Mouse (Mus musculus): ENCODE data around the gene Dpp10. TPM values are rescaled to one million over a fixed set of nuclear protein-coding genes. Genes with fewer than 3 reads are reported as not detected.

The Dpp10 gene
- polyA plus RNA-seq, 1 experiment from 2014 or later = 0.38 TPM

GRCm38 (mm10) chr1:124035306-124035990 lies 9.9 kb downstream of the Dpp10 start:
- H3K9me3 ChIP-seq (ENCODE audit: control insufficient read depth) = no peaks in the 10 kb centered on the region
- no peaks in the 10 kb centered on the region for H3K4me1 ChIP-seq (replicated peaks; ENCODE audit: control insufficient read depth, insufficient read depth, low read length)
- 53% methylated on average over 4 of the region's 4 CpGs for WGBS
- no peak for ATAC-seq
- H3K9ac ChIP-seq (ENCODE audit: low read depth, low read length) = no peak overlapping the region
- no peaks in the 10 kb centered on the region for H3K36me3 ChIP-seq (ENCODE audit: control insufficient read depth, insufficient read depth)
- no peak overlapping the region for H3K4me2 ChIP-seq (replicated peaks; ENCODE audit: low read depth)
- no peaks in the 10 kb centered on the region for H3K27me3 ChIP-seq (replicated peaks; ENCODE audit: control insufficient read depth, insufficient read depth, low read length)
- TF ChIP-seq CTCF (IDR thresholded peaks at IDR 0.05; ENCODE audit: low read depth) = no peak
- no peak overlapping the region for H3K27ac ChIP-seq (ENCODE audit: low read depth, low read length)
- H3K4me3 ChIP-seq (ENCODE audit: low read depth, low read length) = no peak overlapping the region

GRCm38 (mm10) chr1:124032677-124033076 lies 12.7 kb downstream of the Dpp10 start:
- no peak for ATAC-seq
- H3K9ac ChIP-seq (ENCODE audit: low read depth, low read length) = no peak overlapping the region
- 75% methylated on average over 6 of the region's 6 CpGs for WGBS

GRCm38 (mm10) chr1:124031968-124032367 lies 13.4 kb downstream of the Dpp10 start:
- H3K4me2 ChIP-seq (replicated peaks; ENCODE audit: low read depth) = no peak overlapping the region
- no peaks in the 10 kb centered on the region for H3K27me3 ChIP-seq (replicated peaks; ENCODE audit: control insufficient read depth, insufficient read depth, low read length)
- ATAC-seq = no peak
- H3K4me1 ChIP-seq (replicated peaks; ENCODE audit: control insufficient read depth, insufficient read depth, low read length) = no peaks in the 10 kb centered on the region
- no peak overlapping the region for H3K4me3 ChIP-seq (ENCODE audit: low read depth, low read length)
- WGBS = 76% methylated on average over 2 of the region's 2 CpGs
- no peak for TF ChIP-seq CTCF (IDR thresholded peaks at IDR 0.05; ENCODE audit: low read depth)
- no peak overlapping the region for H3K27ac ChIP-seq (ENCODE audit: low read depth, low read length)
- no peaks in the 10 kb centered on the region for H3K36me3 ChIP-seq (ENCODE audit: control insufficient read depth, insufficient read depth)
- no peaks in the 10 kb centered on the region for H3K9me3 ChIP-seq (ENCODE audit: control insufficient read depth)
- no peak overlapping the region for H3K9ac ChIP-seq (ENCODE audit: low read depth, low read length)

More at GRCm38 (mm10) chr1:124032677-124033076, 12.7 kb downstream of the Dpp10 start:
- H3K4me2 ChIP-seq (replicated peaks; ENCODE audit: low read depth) = no peak overlapping the region
- no peak overlapping the region for H3K27ac ChIP-seq (ENCODE audit: low read depth, low read length)
- H3K4me3 ChIP-seq (ENCODE audit: low read depth, low read length) = no peak overlapping the region
- no peaks in the 10 kb centered on the region for H3K36me3 ChIP-seq (ENCODE audit: control insufficient read depth, insufficient read depth)
- TF ChIP-seq CTCF (IDR thresholded peaks at IDR 0.05; ENCODE audit: low read depth) = no peak
- H3K27me3 ChIP-seq (replicated peaks; ENCODE audit: control insufficient read depth, insufficient read depth, low read length) = no peaks in the 10 kb centered on the region
- no peaks in the 10 kb centered on the region for H3K9me3 ChIP-seq (ENCODE audit: control insufficient read depth)
- no peaks in the 10 kb centered on the region for H3K4me1 ChIP-seq (replicated peaks; ENCODE audit: control insufficient read depth, insufficient read depth, low read length)

- 41% methylated on average over 6 of the region's 6 CpGs for WGBS
- no peaks in the 10 kb centered on the region for H3K4me1 ChIP-seq (replicated peaks; ENCODE audit: control insufficient read depth, insufficient read depth, low read length)
- H3K27me3 ChIP-seq (replicated peaks; ENCODE audit: control insufficient read depth, insufficient read depth, low read length) = no peaks in the 10 kb centered on the region
- H3K9ac ChIP-seq (ENCODE audit: low read depth, low read length) = no peak overlapping the region
- no peak overlapping the region for H3K4me2 ChIP-seq (replicated peaks; ENCODE audit: low read depth)
- H3K36me3 ChIP-seq (ENCODE audit: control insufficient read depth, insufficient read depth) = no peaks in the 10 kb centered on the region
- H3K9me3 ChIP-seq (ENCODE audit: control insufficient read depth) = no peaks in the 10 kb centered on the region
- ATAC-seq = no peak
- TF ChIP-seq CTCF (IDR thresholded peaks at IDR 0.05; ENCODE audit: low read depth) = no peak
- H3K4me3 ChIP-seq (ENCODE audit: low read depth, low read length) = no peak overlapping the region
- H3K27ac ChIP-seq (ENCODE audit: low read depth, low read length) = no peak overlapping the region
These were observed 42.6 kb downstream of the Dpp10 start for GRCm38 (mm10) chr1:124002797-124003196.

GRCm38 (mm10) chr1:123995780-123996179 lies 49.6 kb downstream of the Dpp10 start:
- no peaks in the 10 kb centered on the region for H3K4me1 ChIP-seq (replicated peaks; ENCODE audit: control insufficient read depth, insufficient read depth, low read length)
- H3K4me2 ChIP-seq (replicated peaks; ENCODE audit: low read depth) = no peak overlapping the region
- H3K27ac ChIP-seq (ENCODE audit: low read depth, low read length) = no peak overlapping the region
- no peak for TF ChIP-seq CTCF (IDR thresholded peaks at IDR 0.05; ENCODE audit: low read depth)
- H3K4me3 ChIP-seq (ENCODE audit: low read depth, low read length) = no peak overlapping the region
- H3K27me3 ChIP-seq (replicated peaks; ENCODE audit: control insufficient read depth, insufficient read depth, low read length) = no peaks in the 10 kb centered on the region
- H3K36me3 ChIP-seq (ENCODE audit: control insufficient read depth, insufficient read depth) = no peaks in the 10 kb centered on the region
- ATAC-seq = no peak
- no peak overlapping the region for H3K9ac ChIP-seq (ENCODE audit: low read depth, low read length)
- H3K9me3 ChIP-seq (ENCODE audit: control insufficient read depth) = no peaks in the 10 kb centered on the region
- 88% methylated on average over 3 of the region's 3 CpGs for WGBS

- no peaks in the 10 kb centered on the region for H3K27me3 ChIP-seq (replicated peaks; ENCODE audit: control insufficient read depth, insufficient read depth, low read length)
- WGBS = 61% methylated on average over 2 of the region's 2 CpGs
- ATAC-seq = no peak
- H3K4me3 ChIP-seq (ENCODE audit: low read depth, low read length) = no peak overlapping the region
- H3K4me2 ChIP-seq (replicated peaks; ENCODE audit: low read depth) = no peak overlapping the region
- no peaks in the 10 kb centered on the region for H3K4me1 ChIP-seq (replicated peaks; ENCODE audit: control insufficient read depth, insufficient read depth, low read length)
- H3K36me3 ChIP-seq (ENCODE audit: control insufficient read depth, insufficient read depth) = no peaks in the 10 kb centered on the region
- TF ChIP-seq CTCF (IDR thresholded peaks at IDR 0.05; ENCODE audit: low read depth) = no peak
- no peak overlapping the region for H3K9ac ChIP-seq (ENCODE audit: low read depth, low read length)
- no peak overlapping the region for H3K27ac ChIP-seq (ENCODE audit: low read depth, low read length)
- no peaks in the 10 kb centered on the region for H3K9me3 ChIP-seq (ENCODE audit: control insufficient read depth)
These were observed 59.9 kb downstream of the Dpp10 start for GRCm38 (mm10) chr1:123985324-123986024.
